Mouse (Mus musculus) G1E (cell line): Measurements from ENCODE around the gene Gm3625.

Experiments used
- CTCF ChIP-seq: IDR thresholded peaks from 2 replicates; pipeline ENCODE4 v1.5.1; 2012; ENCODE audit warnings: low read depth, low read length, inconsistent platforms, mixed read lengths
- GATA1 ChIP-seq: IDR thresholded peaks from 2 replicates; pipeline ENCODE4 v1.6.1; 2012; ENCODE audit warnings: borderline replicate concordance, low read length, inconsistent platforms, mixed read lengths
- TAL1 ChIP-seq: conservative IDR thresholded peaks from 2 replicates; pipeline ENCODE4 v1.6.1; 2012; ENCODE audit warnings: low read depth, low read length, inconsistent platforms, mixed read lengths

- TF ChIP-seq CTCF (no peak), GATA1 (no peak), TAL1 (no peak)
Observed at GRCm38 (mm10) chr12:4582326-4582725, 10.4 kb downstream of the Gm3625 start.
